Mouse (Mus musculus): ENCODE data around the gene Taf3. TPM values are rescaled to one million over a fixed set of nuclear protein-coding genes. Genes with fewer than 3 reads are reported as not detected.

Gene Taf3
- polyA plus RNA-seq, 1 experiment from 2014 or later: 18.6 TPM

- H3K27ac ChIP-seq (ENCODE audit: low read depth, low read length): no peak overlapping the region
- WGBS: 17% methylated on average over 7 of the region's 7 CpGs
- H3K4me1 ChIP-seq (replicated peaks; ENCODE audit: control insufficient read depth, insufficient read depth, low read length): no peaks in the 10 kb centered on the region
- no peak overlapping the region for H3K4me3 ChIP-seq (ENCODE audit: low read depth, low read length)
- DNase-seq (ENCODE audit: low spot score) (no peak), ATAC-seq (replicated peaks; ENCODE audit: low FRiP score) (no peak)
- H3K9me3 ChIP-seq (ENCODE audit: control insufficient read depth, low read length): no peaks in the 10 kb centered on the region
- no peaks in the 10 kb centered on the region for H3K36me3 ChIP-seq (ENCODE audit: control insufficient read depth, insufficient read depth, low read length)
- H3K4me2 ChIP-seq: no peak overlapping the region
- peaks cover 95% of the 10 kb centered on the region for H3K27me3 ChIP-seq (replicated peaks; ENCODE audit: control insufficient read depth, insufficient read depth, low read length)
- no peak overlapping the region for H3K9ac ChIP-seq (ENCODE audit: low read depth, low read length)
Observed at GRCm38 (mm10) chr2:9886921-9887610, 161.3 kb downstream of the Taf3 start.

- Histone ChIP-seq H3K4me1 (replicated peaks; ENCODE audit: control insufficient read depth, insufficient read depth, low read length) (peaks cover 6% of the 10 kb centered on the region; the same call in 1 of the 2 replicates), H3K9ac (ENCODE audit: low read depth, low read length) (no peak overlapping the region), H3K36me3 (ENCODE audit: control insufficient read depth, insufficient read depth, low read length) (no peaks in the 10 kb centered on the region), H3K27me3 (replicated peaks; ENCODE audit: control insufficient read depth, insufficient read depth, low read length) (peaks cover 99% of the 10 kb centered on the region), H3K9me3 (ENCODE audit: control insufficient read depth, low read length) (no peaks in the 10 kb centered on the region), H3K4me3 (ENCODE audit: low read depth, low read length) (no peak overlapping the region), H3K4me2 (no peak overlapping the region), H3K27ac (ENCODE audit: low read depth, low read length) (no peak overlapping the region)
- WGBS: 33% methylated on average over 3 of the region's 3 CpGs
- no peak for ATAC-seq (replicated peaks; ENCODE audit: low FRiP score)
- no peak for DNase-seq (ENCODE audit: low spot score)
Observed at GRCm38 (mm10) chr2:9886031-9886430, 162.4 kb downstream of the Taf3 start.

- ATAC-seq (replicated peaks; ENCODE audit: low FRiP score) (no peak), DNase-seq (ENCODE audit: low spot score) (no peak)
- 22% methylated on average over 14 of the region's 14 CpGs for WGBS
Observed at GRCm38 (mm10) chr2:9885217-9885770, 163.1 kb downstream of the Taf3 start.

GRCm38 (mm10) chr2:9884533-9885216 lies 163.7 kb downstream of the Taf3 start:
- H3K4me2 ChIP-seq: peak overlapping the region; percentile 84
- H3K27ac ChIP-seq (ENCODE audit: low read depth, low read length): no peak overlapping the region
- H3K4me3 ChIP-seq (ENCODE audit: low read depth, low read length): 0 out of 2 replicates have a peak overlapping the region, but pooled peaks have one; percentile 35
- H3K9me3 ChIP-seq (ENCODE audit: control insufficient read depth, low read length): no peaks in the 10 kb centered on the region
- ATAC-seq (replicated peaks; ENCODE audit: low FRiP score) (no peak), DNase-seq (ENCODE audit: low spot score) (no peak)
- WGBS: 12% methylated on average over 15 of the region's 15 CpGs
- H3K36me3 ChIP-seq (ENCODE audit: control insufficient read depth, insufficient read depth, low read length): no peaks in the 10 kb centered on the region
- H3K4me1 ChIP-seq (replicated peaks; ENCODE audit: control insufficient read depth, insufficient read depth, low read length): peaks cover 12% of the 10 kb centered on the region; the same call in 1 of the 2 replicates
- no peak overlapping the region for H3K9ac ChIP-seq (ENCODE audit: low read depth, low read length)
- H3K27me3 ChIP-seq (replicated peaks; ENCODE audit: control insufficient read depth, insufficient read depth, low read length): peaks cover 99% of the 10 kb centered on the region

More at GRCm38 (mm10) chr2:9885217-9885770, 163.1 kb downstream of the Taf3 start:
- no peak overlapping the region for H3K4me3 ChIP-seq (ENCODE audit: low read depth, low read length)
- H3K4me1 ChIP-seq (replicated peaks; ENCODE audit: control insufficient read depth, insufficient read depth, low read length): peaks cover 9% of the 10 kb centered on the region; the same call in 1 of the 2 replicates
- no peak overlapping the region for H3K4me2 ChIP-seq
- no peaks in the 10 kb centered on the region for H3K36me3 ChIP-seq (ENCODE audit: control insufficient read depth, insufficient read depth, low read length)
- no peaks in the 10 kb centered on the region for H3K9me3 ChIP-seq (ENCODE audit: control insufficient read depth, low read length)
- no peak overlapping the region for H3K27ac ChIP-seq (ENCODE audit: low read depth, low read length)
- no peak overlapping the region for H3K9ac ChIP-seq (ENCODE audit: low read depth, low read length)
- H3K27me3 ChIP-seq (replicated peaks; ENCODE audit: control insufficient read depth, insufficient read depth, low read length): peaks cover 99% of the 10 kb centered on the region

GRCm38 (mm10) chr2:9883803-9884532 lies 164.4 kb downstream of the Taf3 start:
- Histone ChIP-seq H3K27me3 (replicated peaks; ENCODE audit: control insufficient read depth, insufficient read depth, low read length) (peaks cover 98% of the 10 kb centered on the region), H3K4me3 (ENCODE audit: low read depth, low read length) (peak overlapping the region; percentile 35; the same call in 1 of the 2 replicates), H3K27ac (ENCODE audit: low read depth, low read length) (no peak overlapping the region), H3K9me3 (ENCODE audit: control insufficient read depth, low read length) (no peaks in the 10 kb centered on the region), H3K4me1 (replicated peaks; ENCODE audit: control insufficient read depth, insufficient read depth, low read length) (peaks cover 12% of the 10 kb centered on the region; the same call in 1 of the 2 replicates), H3K4me2 (peak overlapping the region; percentile 84), H3K36me3 (ENCODE audit: control insufficient read depth, insufficient read depth, low read length) (no peaks in the 10 kb centered on the region), H3K9ac (ENCODE audit: low read depth, low read length) (no peak overlapping the region)
- ATAC-seq (replicated peaks; ENCODE audit: low FRiP score) (no peak), DNase-seq (ENCODE audit: low spot score) (no peak)
- 2% methylated on average over 27 of the region's 27 CpGs for WGBS

GRCm38 (mm10) chr2:9882926-9883802 lies 165.2 kb downstream of the Taf3 start:
- Histone ChIP-seq H3K4me2 (peak overlapping the region; percentile 84), H3K4me1 (replicated peaks; ENCODE audit: control insufficient read depth, insufficient read depth, low read length) (peaks cover 12% of the 10 kb centered on the region; the same call in 1 of the 2 replicates), H3K27me3 (replicated peaks; ENCODE audit: control insufficient read depth, insufficient read depth, low read length) (peaks cover 98% of the 10 kb centered on the region), H3K36me3 (ENCODE audit: control insufficient read depth, insufficient read depth, low read length) (no peaks in the 10 kb centered on the region), H3K27ac (ENCODE audit: low read depth, low read length) (no peak overlapping the region), H3K9me3 (ENCODE audit: control insufficient read depth, low read length) (no peaks in the 10 kb centered on the region), H3K4me3 (ENCODE audit: low read depth, low read length) (peak overlapping the region; percentile 35), H3K9ac (ENCODE audit: low read depth, low read length) (no peak overlapping the region)
- DNase-seq (ENCODE audit: low spot score) (no peak), ATAC-seq (replicated peaks; ENCODE audit: low FRiP score) (no peak)
- WGBS: under 1% methylated on average over 43 of the region's 43 CpGs

- ATAC-seq (replicated peaks; ENCODE audit: low FRiP score) (no peak), DNase-seq (ENCODE audit: low spot score) (no peak)
- peak overlapping the region; percentile 84 for H3K4me2 ChIP-seq
- H3K9me3 ChIP-seq (ENCODE audit: control insufficient read depth, low read length): no peaks in the 10 kb centered on the region
- H3K9ac ChIP-seq (ENCODE audit: low read depth, low read length): no peak overlapping the region
- peak overlapping the region; percentile 35 for H3K4me3 ChIP-seq (ENCODE audit: low read depth, low read length)
- H3K27me3 ChIP-seq (replicated peaks; ENCODE audit: control insufficient read depth, insufficient read depth, low read length): peaks cover 98% of the 10 kb centered on the region
- H3K27ac ChIP-seq (ENCODE audit: low read depth, low read length): no peak overlapping the region
- WGBS: 2% methylated on average over 39 of the region's 39 CpGs
- peaks cover 12% of the 10 kb centered on the region for H3K4me1 ChIP-seq (replicated peaks; ENCODE audit: control insufficient read depth, insufficient read depth, low read length)
- no peaks in the 10 kb centered on the region for H3K36me3 ChIP-seq (ENCODE audit: control insufficient read depth, insufficient read depth, low read length)
Observed at GRCm38 (mm10) chr2:9882371-9882925, 165.9 kb downstream of the Taf3 start.
